Mouse (Mus musculus) kidney, adult 2 months (tissue): ENCODE results near the gene Mfsd8. TPM values are rescaled to one million over a fixed set of nuclear protein-coding genes. Genes with fewer than 3 reads are reported as not detected.
A peak's percentile ranks its signal among the peaks of the same experiment; 100 is the strongest.

Experiments used
- DNase-seq: peaks from one replicate; pipeline ENCODE4 v3.0.0; 2021
- H3K27ac ChIP-seq: fragments of 200-500 bp; 2 replicates; pipeline ENCODE4 v1.5.1; 2012; ENCODE audit warnings: low read depth, low read length, control low read depth, inconsistent platforms; ENCODE audit not compliant: insufficient read depth
- H3K27me3 ChIP-seq: fragments of 200-500 bp; replicated peaks from 2 replicates; pipeline ENCODE4 v1.6.1; 2012; ENCODE audit warnings: mild to moderate bottlenecking, moderate library complexity, low read length, inconsistent platforms; ENCODE audit not compliant: control insufficient read depth, insufficient read depth
- H3K36me3 ChIP-seq: fragments of 200-500 bp; 2 replicates; pipeline ENCODE4 v1.6.1; 2012; ENCODE audit warnings: mild to moderate bottlenecking, moderate library complexity, low read length, inconsistent platforms; ENCODE audit not compliant: control insufficient read depth, insufficient read depth
- H3K4me1 ChIP-seq: fragments of 200-500 bp; 2 replicates; pipeline ENCODE4 v1.6.1; 2011; ENCODE audit warnings: low read length; ENCODE audit not compliant: control insufficient read depth, insufficient read depth
- H3K4me3 ChIP-seq: fragments of 200-500 bp; 2 replicates; pipeline ENCODE4 v1.5.1; 2011; ENCODE audit warnings: mild to moderate bottlenecking, low read depth, low read length, control low read depth; ENCODE audit not compliant: insufficient read depth
- CTCF ChIP-seq: fragments of 200-500 bp; conservative IDR thresholded peaks from 2 replicates; pipeline ENCODE4 v1.5.1; 2011; ENCODE audit warnings: low read depth, mild to moderate bottlenecking, control low read depth, low read length, moderate library complexity, mixed read lengths; ENCODE audit not compliant: insufficient read depth, insufficient read length
- POLR2A ChIP-seq: fragments of 200-500 bp; IDR thresholded peaks from one replicate; pipeline ENCODE4 v1.6.1; 2011; ENCODE audit warnings: low read depth, low read length, control low read depth
- WGBS: fragments of 180-500 bp; shearing (Covaris S2); methylation state at CpG from one replicate; pipeline ENCODE4 v1.1.7; 2018; 5-methylcytosine and 5-hydroxymethylcytosine counted together
- polyA plus RNA-seq: library from polyadenylated mRNA; depleted of rRNA; stranded (reverse); fragments of >200 nt; gene quantifications from 2 replicates; pipeline ENCODE4 v1.2.3, GENCODE M21; 2012

The Mfsd8 gene
- polyA plus RNA-seq, 1 experiment: 3.7 TPM

DNA sequence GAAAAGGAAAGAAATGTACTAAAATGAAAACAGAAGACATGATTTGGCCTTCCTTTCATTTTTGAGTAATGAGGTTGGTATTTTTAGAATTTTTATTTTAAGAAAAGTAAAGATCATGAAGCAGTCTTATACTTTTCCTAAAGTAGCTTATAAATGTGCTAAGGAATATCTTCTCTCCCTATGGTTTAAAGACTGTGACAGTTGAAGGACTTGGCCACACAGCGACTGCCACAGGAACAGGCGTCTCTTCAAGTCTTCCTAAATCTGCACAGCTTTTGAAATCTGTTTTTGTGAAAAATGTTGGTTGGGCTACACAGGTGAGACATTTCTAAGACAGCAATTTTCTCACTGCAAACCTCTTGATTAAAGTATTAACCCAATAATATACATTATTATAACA, 33.4 kb downstream of the Mfsd8 start:
- no peak for DNase-seq
- H3K4me3 ChIP-seq: no peak overlapping the region
- WGBS: 94% methylated on average over 2 of the region's 2 CpGs
- H3K27ac ChIP-seq: no peak overlapping the region
- H3K4me1 ChIP-seq: no peaks in the 10 kb centered on the region
- no peaks in the 10 kb centered on the region; the same call in 1 of the 2 replicates for H3K36me3 ChIP-seq
- TF ChIP-seq POLR2A: no peak
- no peaks in the 10 kb centered on the region for H3K27me3 ChIP-seq

DNA sequence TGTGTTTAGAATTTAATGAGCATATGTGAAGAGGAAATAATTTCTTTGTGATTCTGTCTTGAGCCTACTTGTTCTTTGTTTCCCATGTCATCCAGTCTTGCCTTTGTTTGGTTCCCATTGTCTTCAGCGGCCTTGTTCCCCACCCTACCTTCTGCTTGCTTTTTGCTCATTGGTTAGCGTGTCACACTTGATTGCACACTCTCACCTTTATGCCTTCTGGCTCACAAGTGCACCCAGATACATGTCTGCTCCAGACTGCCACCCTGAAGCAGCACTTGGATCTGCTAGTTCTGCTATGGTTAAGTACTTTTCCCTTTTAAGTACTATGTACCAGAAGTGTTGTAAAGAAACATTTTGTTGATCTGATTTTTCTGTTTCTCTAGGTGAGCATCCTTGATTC, 36.8 kb downstream of the Mfsd8 start:
- H3K4me3 ChIP-seq: no peak overlapping the region
- no peaks in the 10 kb centered on the region for H3K36me3 ChIP-seq
- DNase-seq: no peak
- H3K27ac ChIP-seq: no peak overlapping the region
- H3K27me3 ChIP-seq: no peaks in the 10 kb centered on the region
- WGBS: 72% methylated on average over 2 of the region's 2 CpGs
- no peaks in the 10 kb centered on the region for H3K4me1 ChIP-seq
- TF ChIP-seq POLR2A (no peak), CTCF (no peak)

- H3K36me3 ChIP-seq: no peaks in the 10 kb centered on the region
- TF ChIP-seq POLR2A (no peak), CTCF (no peak)
- no peak overlapping the region for H3K4me3 ChIP-seq
- H3K27me3 ChIP-seq: no peaks in the 10 kb centered on the region
- no peaks in the 10 kb centered on the region for H3K4me1 ChIP-seq
- DNase-seq: no peak
- H3K27ac ChIP-seq: no peak overlapping the region
- 83% methylated on average over 10 of the region's 10 CpGs for WGBS
These were observed 38.0 kb downstream of the Mfsd8 start for GRCm38 (mm10) chr3:40808686-40809085.

DNA sequence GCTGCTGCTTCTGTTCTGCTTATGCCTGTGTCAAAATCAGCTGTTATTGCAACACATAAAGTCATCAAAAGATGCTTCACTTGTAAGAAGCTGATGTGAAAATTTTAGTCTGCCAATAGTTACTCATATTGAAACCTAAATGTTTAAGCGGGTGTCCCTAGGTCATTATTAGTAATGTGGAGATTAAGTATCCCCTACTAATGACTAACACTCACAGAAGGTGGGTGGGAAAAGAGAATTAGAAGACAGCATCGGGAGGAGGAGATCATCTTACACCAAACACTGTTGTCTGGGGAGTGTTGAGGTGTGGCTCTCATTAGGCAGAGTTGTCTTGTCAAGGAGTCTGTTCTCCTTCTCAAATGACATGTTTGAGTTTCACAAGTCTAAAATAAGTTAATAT, 39.8 kb downstream of the Mfsd8 start:
- no peak for DNase-seq
- Histone ChIP-seq H3K27ac (no peak overlapping the region), H3K4me3 (no peak overlapping the region), H3K36me3 (no peaks in the 10 kb centered on the region), H3K27me3 (no peaks in the 10 kb centered on the region), H3K4me1 (no peaks in the 10 kb centered on the region)
- WGBS: 37% methylated on average over 2 of the region's 2 CpGs
- TF ChIP-seq CTCF: no peak
- no peak for TF ChIP-seq POLR2A

DNA sequence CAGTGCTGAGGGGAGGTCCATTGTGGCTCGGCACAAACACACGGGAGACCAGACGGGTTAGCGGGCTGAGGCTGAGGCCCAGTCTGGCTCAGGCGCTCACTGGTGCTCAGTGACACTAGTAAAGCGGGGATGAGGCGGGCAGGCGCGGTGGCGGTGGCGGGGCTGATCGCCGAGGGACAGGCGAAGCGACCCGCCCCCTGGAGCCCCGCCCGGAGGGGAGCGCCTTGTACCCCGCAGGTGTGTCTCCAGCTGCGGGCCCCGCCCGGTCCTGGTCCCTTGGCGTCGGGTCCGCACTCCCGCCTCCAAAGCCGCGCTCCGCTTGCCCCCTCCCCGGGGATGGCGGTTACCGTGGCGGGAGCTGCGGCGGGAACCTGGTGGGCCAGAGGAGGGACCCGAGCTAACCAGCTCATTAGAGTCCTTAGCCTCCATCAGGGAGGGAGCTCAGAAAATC, 46.3 kb downstream of the Mfsd8 start:
- Histone ChIP-seq H3K36me3 (no peaks in the 10 kb centered on the region), H3K4me3 (peak overlapping the region; percentile 97), H3K27me3 (no peaks in the 10 kb centered on the region), H3K27ac (no peak overlapping the region), H3K4me1 (peaks cover 3% of the 10 kb centered on the region; the same call in 1 of the 2 replicates)
- DNase-seq: peak; percentile 36
- TF ChIP-seq POLR2A (no peak), CTCF (no peak)
- WGBS: under 1% methylated on average over 37 of the region's 37 CpGs

DNA sequence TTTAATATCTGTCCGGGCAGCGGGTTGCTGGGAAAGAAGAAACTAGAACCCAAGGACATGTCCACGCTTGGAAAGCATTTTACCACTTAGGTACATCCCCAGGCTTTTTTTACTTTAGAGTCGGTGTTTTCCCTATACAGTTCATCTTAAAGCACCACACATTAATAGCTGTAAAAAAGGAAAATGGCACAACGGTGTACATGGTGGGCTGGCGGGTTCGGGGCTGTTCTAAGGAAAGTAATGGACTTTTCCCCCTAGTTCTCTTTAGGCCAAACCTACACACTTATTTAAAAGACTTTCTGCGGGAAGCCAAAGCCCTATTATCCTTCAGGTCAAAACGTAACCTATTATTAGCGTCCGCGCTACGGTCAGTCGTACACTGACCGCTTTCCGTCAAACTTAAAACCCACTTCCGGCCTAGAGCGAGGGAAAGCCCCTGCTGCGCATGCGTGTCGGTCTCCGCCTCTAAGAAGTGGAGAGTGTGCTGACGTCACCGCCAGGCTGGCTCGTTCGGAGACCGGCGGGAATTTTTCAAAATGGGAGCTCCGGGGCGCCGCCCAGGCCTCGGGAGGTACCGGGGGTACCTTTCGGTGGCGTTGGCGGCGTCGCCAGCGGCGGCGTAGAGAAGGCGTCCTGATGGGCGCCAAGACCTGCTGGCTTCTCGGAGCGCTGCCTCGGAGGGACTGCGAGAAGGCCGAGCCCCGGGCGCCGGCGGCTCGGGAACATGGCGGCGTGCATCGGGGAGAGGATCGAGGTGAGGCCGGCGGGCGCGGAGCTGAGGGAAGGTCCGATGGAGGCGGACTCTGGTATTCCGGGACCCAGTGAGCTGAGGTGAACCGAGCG, 46.9 kb downstream of the Mfsd8 start, which contains the start of gene Plk4:
Gene Plk4 (plus strand): TSS at position 490 of the 843 bp plus-strand sequence.
- H3K27ac ChIP-seq: peak within 1 kb of the TSS; percentile 76

GRCm38 (mm10) chr3:40798500-40798899, 48.2 kb downstream of the Mfsd8 start:
- Histone ChIP-seq H3K4me3 (no peak overlapping the region), H3K27me3 (no peaks in the 10 kb centered on the region), H3K27ac (no peak overlapping the region), H3K4me1 (peaks cover 3% of the 10 kb centered on the region; the same call in 1 of the 2 replicates), H3K36me3 (no peaks in the 10 kb centered on the region)
- DNase-seq: peak; percentile 69
- 47% methylated on average over 7 of the region's 7 CpGs for whole genome bisulfite sequencing
- TF ChIP-seq CTCF (peak; percentile 70), POLR2A (no peak)

More for the DNA sequence above, 46.9 kb downstream of the Mfsd8 start, which contains the start of gene Plk4:
- H3K36me3 ChIP-seq: no peaks in the 10 kb centered on the region
- DNase-seq: peak; percentile 98
- TF ChIP-seq POLR2A: peak; percentile 24
- TF ChIP-seq CTCF: no peak
- H3K27me3 ChIP-seq: no peaks in the 10 kb centered on the region
- peak within 1 kb of the TSS; percentile 97 for H3K4me3 ChIP-seq
- H3K4me1 ChIP-seq: peaks cover 3% of the 10 kb centered on the region; the same call in 1 of the 2 replicates
- WGBS: 2% methylated on average over 66 of the region's 66 CpGs
